In the genomic region with DNA sequence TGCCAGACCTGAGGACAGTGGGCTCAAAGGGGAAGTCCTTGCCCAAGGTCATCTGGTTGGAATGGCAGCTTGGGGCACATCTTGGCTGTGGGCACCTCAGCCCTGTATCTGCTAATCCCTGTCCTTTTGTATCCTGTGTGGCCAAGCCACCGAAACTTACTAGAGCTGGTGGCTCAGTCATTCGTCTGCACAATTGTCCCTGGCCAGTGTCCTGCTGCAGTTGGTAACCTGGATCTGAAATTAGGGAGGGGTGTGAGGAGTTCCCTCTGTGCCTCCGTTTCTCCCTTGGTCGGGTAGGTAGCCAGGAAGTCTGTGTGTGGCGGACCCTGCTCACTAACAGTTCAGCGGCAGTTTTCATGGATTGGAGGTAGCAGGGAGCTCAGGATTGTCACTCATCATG, we compare ENCODE assay signal across 15 mouse cellular contexts. TPM values are rescaled to one million over a fixed set of nuclear protein-coding genes. Genes with fewer than 3 reads are reported as not detected.
DNase-seq lines count a peak whose midpoint lies in the region; ATAC-seq lines count a peak whose summit lies in the region.
"Had no signal": no experiment of that assay in that cellular context is flagged by ENCODE, and none has a peak within 500 bp of the region (broad histone marks: within the 10 kb centered on the region; RNA-seq: fewer than 3 reads in every experiment).

No protein-coding gene starts in this region.

- no peak overlapping the region for H3K27ac ChIP-seq in forebrain, embryonic 11.5 days (ENCODE audit: low read depth, low read length)
- no peak overlapping the region for H3K27ac ChIP-seq in forebrain, embryonic 10.5 days
- H3K27ac ChIP-seq: embryonic facial prominence, embryonic 13.5 days; embryonic facial prominence, embryonic 15.5 days; forebrain, embryonic 12.5 days had no signal

- no peaks in the 10 kb centered on the region for H3K4me1 ChIP-seq in forebrain, embryonic 11.5 days (replicated peaks; ENCODE audit: control insufficient read depth, insufficient read depth, low read length)
- H3K4me1 ChIP-seq in forebrain, embryonic 10.5 days, result peaks cover 13% of the 10 kb centered on the region

- no peak overlapping the region for H3K4me3 ChIP-seq in forebrain, embryonic 11.5 days (ENCODE audit: low read depth, low read length)
- H3K4me3 ChIP-seq in forebrain, embryonic 10.5 days, result no peak overlapping the region
- H3K4me3 ChIP-seq: embryonic facial prominence, embryonic 13.5 days; embryonic facial prominence, embryonic 15.5 days; erythroblast, embryonic 14.5 days; forebrain, embryonic 12.5 days had no signal

- no peak overlapping the region for H3K4me2 ChIP-seq in forebrain, embryonic 11.5 days (ENCODE audit: low read depth, low read length, severe bottlenecking)
- H3K4me2 ChIP-seq: embryonic facial prominence, embryonic 13.5 days; embryonic facial prominence, embryonic 15.5 days; forebrain, embryonic 12.5 days had no signal

- WGBS in forebrain, embryonic 11.5 days, result 85% methylated on average over 6 of the region's 6 CpGs
- WGBS in forebrain, embryonic 10.5 days, result 92% methylated on average over 6 of the region's 6 CpGs

- H3K9ac ChIP-seq in forebrain, embryonic 11.5 days (ENCODE audit: low read length), result no peak overlapping the region
- H3K9ac ChIP-seq: embryonic facial prominence, embryonic 13.5 days; embryonic facial prominence, embryonic 15.5 days; forebrain, embryonic 12.5 days had no signal

- 0 out of 2 replicates have a peak, but pooled peaks cover 4% of the 10 kb centered on the region for H3K9me3 ChIP-seq in forebrain, embryonic 11.5 days (ENCODE audit: control insufficient read depth, low read length)
- no peaks in the 10 kb centered on the region; the same call in 1 of the 2 replicates for H3K9me3 ChIP-seq in forebrain, embryonic 10.5 days
- H3K9me3 ChIP-seq: embryonic facial prominence, embryonic 13.5 days; embryonic facial prominence, embryonic 15.5 days; forebrain, embryonic 12.5 days had no signal

- H3K36me3 ChIP-seq in forebrain, embryonic 11.5 days (ENCODE audit: control insufficient read depth, insufficient read depth, low read length), result no peaks in the 10 kb centered on the region
- no peaks in the 10 kb centered on the region for H3K36me3 ChIP-seq in forebrain, embryonic 10.5 days (replicated peaks)
- H3K36me3 ChIP-seq: embryonic facial prominence, embryonic 13.5 days; embryonic facial prominence, embryonic 15.5 days had no signal

- DNase-seq in cerebellum, adult 9-10 months, result peak; percentile 73
- no peak for DNase-seq in cerebellum, adult 11 months
- DNase-seq in forebrain, embryonic 11.5 days (ENCODE audit: low spot score), result peak; percentile 44
- no peak for DNase-seq in forebrain, embryonic 10.5 days (ENCODE audit: extremely low spot score, low spot score)
- DNase-seq: adrenal gland, adult 2 months; adrenal gland, postnatal 10 days; adrenal gland, postnatal 25 days; embryo, embryonic 11 days had no signal

- ATAC-seq in forebrain, embryonic 11.5 days (replicated peaks; ENCODE audit: low FRiP score), result no peak
- ATAC-seq: forebrain, embryonic 14.5 days; forebrain, embryonic 16.5 days had no signal

- H3K27me3 ChIP-seq in forebrain, embryonic 11.5 days (ENCODE audit: control insufficient read depth, insufficient read depth, low read length), result no peaks in the 10 kb centered on the region
- peaks cover 4% of the 10 kb centered on the region; the same call in 1 of the 2 replicates for H3K27me3 ChIP-seq in forebrain, embryonic 10.5 days (ENCODE audit: poor library complexity, severe bottlenecking)
- H3K27me3 ChIP-seq: embryonic facial prominence, embryonic 13.5 days; embryonic facial prominence, embryonic 15.5 days; forebrain, embryonic 12.5 days had no signal

RNA-seq across cellular contexts. Expression of gene Fbxw11, which starts 52.3 kb away (rescaled TPM):
- polyA plus RNA-seq in forebrain, embryonic 11.5 days (2014; fragmentation: Nextera tagmentation; extraction: Ambion mirVana), result 95.8 and 104 TPM in 2 replicates
- 87.0 and 90.8 TPM in 2 replicates for polyA plus RNA-seq in forebrain, embryonic 10.5 days (2016; fragmentation: Nextera tagmentation; extraction: Ambion mirVana)

RNA-seq across cellular contexts. Expression of gene Stk10, which starts 57.1 kb away (rescaled TPM):
- 1.4 and 1.8 TPM in 2 replicates for polyA plus RNA-seq in forebrain, embryonic 11.5 days (2014; fragmentation: Nextera tagmentation; extraction: Ambion mirVana)
- polyA plus RNA-seq in forebrain, embryonic 10.5 days (2016; fragmentation: Nextera tagmentation; extraction: Ambion mirVana), result 2.0 and 2.3 TPM in 2 replicates

RNA-seq across cellular contexts. Expression of gene Efcab9, which starts 58.3 kb away (rescaled TPM):
- polyA plus RNA-seq in forebrain, embryonic 11.5 days (2014; fragmentation: Nextera tagmentation; extraction: Ambion mirVana), result 0.29 TPM in 1 of 2 replicates, not detected in the other
- 0.21 and 0.25 TPM in 2 replicates for polyA plus RNA-seq in forebrain, embryonic 10.5 days (2016; fragmentation: Nextera tagmentation; extraction: Ambion mirVana)
- polyA plus RNA-seq: adrenal gland, adult 2 months; brain, embryonic 14.5 days; embryonic facial prominence, embryonic 13.5 days; embryonic facial prominence, embryonic 15.5 days; erythroblast, embryonic 14.5 days; forebrain, embryonic 14.5 days; forebrain, embryonic 16.5 days had no signal

Comparison
In these comparisons a context has a peak if more than half of its experiments do, and no peak if none do; other contexts are left out.
1. DNase-seq: peak in cerebellum, adult 9-10 months (single experiment) and forebrain, embryonic 11.5 days (single experiment); none in cerebellum, adult 11 months (single experiment) and forebrain, embryonic 10.5 days (single experiment).